Comparison of ENCODE assay signal across 19 mouse cellular contexts in genomic region chr7:126533434-126533833, GRCm38 (mm10). TPM values are rescaled to one million over a fixed set of nuclear protein-coding genes. Genes with fewer than 3 reads are reported as not detected.
A peak's percentile ranks its signal among the peaks of the same experiment; 100 is the strongest.
DNase-seq lines count a peak whose midpoint lies in the region; TF ChIP-seq lines count a peak whose summit lies in the region.
"Had no signal": no experiment of that assay in that cellular context is flagged by ENCODE, and none has a peak within 500 bp of the region (broad histone marks: within the 10 kb centered on the region; RNA-seq: fewer than 3 reads in every experiment).

No protein-coding gene starts in this region.

- H3K4me3 ChIP-seq in ES-Bruce4 (ENCODE audit: low read depth, low read length): no peak overlapping the region
- H3K4me3 ChIP-seq: embryonic facial prominence, embryonic 10.5 days; embryonic facial prominence, embryonic 12.5 days; forebrain, embryonic 10.5 days; forebrain, embryonic 12.5 days had no signal

- H3K9me3 ChIP-seq in ES-Bruce4 (replicated peaks; ENCODE audit: control insufficient read depth, insufficient read depth, low read length, poor library complexity, severe bottlenecking): no peaks in the 10 kb centered on the region
- H3K9me3 ChIP-seq: embryonic facial prominence, embryonic 10.5 days; embryonic facial prominence, embryonic 12.5 days; forebrain, embryonic 10.5 days; forebrain, embryonic 12.5 days had no signal

- 0 out of 2 replicates have a peak overlapping the region, but pooled peaks have one; percentile 2 for H3K27ac ChIP-seq in ES-Bruce4 (ENCODE audit: insufficient read depth, low read length)
- H3K27ac ChIP-seq: embryonic facial prominence, embryonic 10.5 days; embryonic facial prominence, embryonic 12.5 days; forebrain, embryonic 10.5 days; forebrain, embryonic 12.5 days had no signal

- peaks cover 2% of the 10 kb centered on the region; the same call in 1 of the 2 replicates for H3K27me3 ChIP-seq in ES-Bruce4 (ENCODE audit: control insufficient read depth, insufficient read depth, low read length, poor library complexity, severe bottlenecking)

- H3K4me1 ChIP-seq in ES-Bruce4 (ENCODE audit: control insufficient read depth, insufficient read depth, low read length): no peaks in the 10 kb centered on the region
- H3K4me1 ChIP-seq: embryonic facial prominence, embryonic 12.5 days; forebrain, embryonic 12.5 days had no signal

- TF ChIP-seq CTCF in ES-Bruce4 (IDR thresholded peaks at IDR 0.05; ENCODE audit: low read depth, low read length): no peak

- H3K36me3 ChIP-seq in ES-Bruce4 (ENCODE audit: control insufficient read depth, insufficient read depth, low read length, poor library complexity, severe bottlenecking): no peaks in the 10 kb centered on the region
- H3K36me3 ChIP-seq: embryonic facial prominence, embryonic 10.5 days; embryonic facial prominence, embryonic 12.5 days; forebrain, embryonic 10.5 days; forebrain, embryonic 12.5 days had no signal

- DNase-seq in heart, adult 11 months: peak; percentile 62
- DNase-seq in heart, adult 9 months (ENCODE audit: low spot score in 2 of 2): no peak
- DNase-seq in A20 (ENCODE audit: low read depth, low spot score): peak; percentile 52
- DNase-seq in gonadal fat pad, adult 2 months (ENCODE audit: low read depth): peak; percentile 37
- DNase-seq in gastrocnemius, postnatal 14 days: no peak
- DNase-seq in liver: no peak
- DNase-seq: adrenal gland, adult 8-10 months; adrenal gland, postnatal 14 days; adrenal gland, postnatal 36 days; cerebellum, adult 11-12 months; cerebellum, adult 2 months; cerebellum, adult 9-10 months; cerebellum, postnatal 10 days; cerebellum, postnatal 25 days had no signal

- H3K9ac ChIP-seq in ES-Bruce4 (ENCODE audit: low read depth, poor library complexity, severe bottlenecking): no peak overlapping the region
- H3K9ac ChIP-seq: embryonic facial prominence, embryonic 12.5 days; forebrain, embryonic 12.5 days had no signal

- no peak for TF ChIP-seq EP300 in ES-Bruce4 (IDR thresholded peaks at IDR 0.05; ENCODE audit: insufficient read depth, low read depth, low read length)

- TF ChIP-seq POLR2A in ES-Bruce4 (IDR thresholded peaks at IDR 0.05; ENCODE audit: insufficient read depth, low read length): no peak

- intact Hi-C loops in gastrocnemius, postnatal 14 days (cut with DNase I; ENCODE audit: low total_unique reads): no loop called here

RNA-seq across cellular contexts. Expression of gene Atxn2l, which starts 30.2 kb away (rescaled TPM):
- polyA plus RNA-seq in ES-Bruce4 (2011; ENCODE audit: insufficient read depth, insufficient read length, low read depth, missing spikeins): 160 and 172 TPM in 2 replicates
- 82.8 and 104 TPM in 2 replicates for polyA plus RNA-seq in gonadal fat pad, adult 2 months (2012; rRNA removed)
- 10 to 100 TPM; 31.1 to 32.4 TPM for total RNA-seq in gastrocnemius, postnatal 14 days (2021)

RNA-seq across cellular contexts. Expression of gene Eif3c, which starts 32.8 kb away (rescaled TPM):
- polyA plus RNA-seq in ES-Bruce4 (2011; ENCODE audit: insufficient read depth, insufficient read length, low read depth, missing spikeins): 348 and 363 TPM in 2 replicates
- 111 and 114 TPM in 2 replicates for polyA plus RNA-seq in gonadal fat pad, adult 2 months (2012; rRNA removed)
- total RNA-seq in gastrocnemius, postnatal 14 days (2021): 100 to 1,000 TPM; 135 to 136 TPM

RNA-seq across cellular contexts. Expression of gene Tufm, which starts 46.3 kb away (rescaled TPM):
- 100 and 102 TPM in 2 replicates for polyA plus RNA-seq in ES-Bruce4 (2011; ENCODE audit: insufficient read depth, insufficient read length, low read depth, missing spikeins)
- 92.1 and 92.3 TPM in 2 replicates for polyA plus RNA-seq in gonadal fat pad, adult 2 months (2012; rRNA removed)
- 100 to 1,000 TPM; 117 to 146 TPM for total RNA-seq in gastrocnemius, postnatal 14 days (2021)

RNA-seq across cellular contexts. Expression of gene Apobr, which starts 51.3 kb away (rescaled TPM):
- polyA plus RNA-seq in ES-Bruce4 (2011; ENCODE audit: insufficient read depth, insufficient read length, low read depth, missing spikeins): 2.0 and 2.4 TPM in 2 replicates
- 22.4 and 30.5 TPM in 2 replicates for polyA plus RNA-seq in gonadal fat pad, adult 2 months (2012; rRNA removed)
- under 1 TPM; 0.55 to 0.88 TPM for total RNA-seq in gastrocnemius, postnatal 14 days (2021)

RNA-seq across cellular contexts. Expression of gene Cln3, which starts 52.2 kb away (rescaled TPM):
- polyA plus RNA-seq in ES-Bruce4 (2011; ENCODE audit: insufficient read depth, insufficient read length, low read depth, missing spikeins): 44.9 and 52.5 TPM in 2 replicates
- 76.8 and 98.2 TPM in 2 replicates for polyA plus RNA-seq in gonadal fat pad, adult 2 months (2012; rRNA removed)
- total RNA-seq in gastrocnemius, postnatal 14 days (2021): 1 to 10 TPM; 6.5 to 7.6 TPM

Comparison
In these comparisons a context has a peak if more than half of its experiments do, and no peak if none do; other contexts are left out.
1. DNase-seq: peak in heart, adult 11 months (single experiment), A20 (single experiment) and gonadal fat pad, adult 2 months (single experiment); none in heart, adult 9 months (0 of 2), gastrocnemius, postnatal 14 days (single experiment) and liver (single experiment).